Mouse (Mus musculus) CH12.LX (cell line): ENCODE data around the gene Cdca3. TPM values are rescaled to one million over a fixed set of nuclear protein-coding genes. Genes with fewer than 3 reads are reported as not detected.
A peak's percentile ranks its signal among the peaks of the same experiment; 100 is the strongest.

Experiments
- DNase-seq: peaks from one replicate; pipeline ENCODE4 v3.0.0-alpha.2; 2013; ENCODE audit errors: extremely low read depth
- H3K27ac ChIP-seq: 2 replicates; pipeline ENCODE4 v1.5.1; 2012; ENCODE audit warnings: low read depth, mild to moderate bottlenecking, control low read depth, moderate library complexity; ENCODE audit not compliant: insufficient read depth
- H3K27me3 ChIP-seq: replicated peaks from 2 replicates; pipeline ENCODE3; 2012; ENCODE audit warnings: inconsistent platforms
- H3K36me3 ChIP-seq, 2 experiments: replicated peaks in 1 of 2; 2 replicates each; pipeline versions ENCODE3 to v1.6.1; 2012; ENCODE audit warnings: inconsistent platforms in 1 of 2, low read length in 1 of 2, mild to moderate bottlenecking in 1 of 2, mixed read lengths in 1 of 2, moderate library complexity in 1 of 2; ENCODE audit not compliant: control insufficient read depth in 1 of 2, insufficient read depth in 1 of 2
- H3K4me1 ChIP-seq, 2 experiments: 2 replicates each; pipeline ENCODE4 v1.6.1; 2012; ENCODE audit warnings: inconsistent platforms in 1 of 2, moderate library complexity in 1 of 2; ENCODE audit not compliant: insufficient read depth in 2 of 2, control insufficient read depth in 1 of 2
- H3K4me2 ChIP-seq: 2 replicates; pipeline ENCODE4 v1.6.1; 2012; ENCODE audit warnings: low read depth, mild to moderate bottlenecking, control low read depth; ENCODE audit not compliant: poor library complexity, insufficient read depth, severe bottlenecking
- H3K4me3 ChIP-seq, 3 experiments: fragments of 150-350 bp in 1 of 3; sonication (generic) in 1 of 3; replicated peaks in 1 of 3; 2 replicates each; pipeline versions ENCODE3 to v1.5.1; 2011 to 2012; ENCODE audit warnings: low read depth in 2 of 3, low read length in 2 of 3, mild to moderate bottlenecking in 2 of 3, moderate library complexity in 2 of 3, control low read depth in 1 of 3, improper control_type of control experiment in 1 of 3, inconsistent platforms in 1 of 3, mixed read lengths in 1 of 3; ENCODE audit not compliant: poor library complexity in 1 of 3
- H3K79me2 ChIP-seq: replicated peaks from 2 replicates; pipeline ENCODE4 v1.6.1; 2012; ENCODE audit warnings: mild to moderate bottlenecking, moderate library complexity; ENCODE audit not compliant: control insufficient read depth, poor library complexity, insufficient read depth, severe bottlenecking; ENCODE audit errors: extremely low read depth
- H3K9ac ChIP-seq: 2 replicates; pipeline ENCODE4 v1.6.1; 2012; ENCODE audit warnings: low read depth, mild to moderate bottlenecking, control low read depth, moderate library complexity; ENCODE audit not compliant: insufficient read depth
- H3K9me3 ChIP-seq: replicated peaks from 2 replicates; pipeline ENCODE3; 2012; ENCODE audit warnings: low read length, inconsistent platforms, mixed read lengths
- BHLHE40 ChIP-seq: IDR thresholded peaks from 2 replicates; pipeline ENCODE4 v1.6.1; 2011; ENCODE audit warnings: mild to moderate bottlenecking, low read depth, low read length, improper control_type of control experiment
- CHD1 ChIP-seq: IDR thresholded peaks from 2 replicates; pipeline ENCODE4 v1.6.1; 2012; ENCODE audit warnings: low read depth, low read length, improper control_type of control experiment, inconsistent platforms
- CHD2 ChIP-seq: IDR thresholded peaks from 2 replicates; pipeline ENCODE4 v1.6.1; 2011; ENCODE audit warnings: low read length, improper control_type of control experiment
- CTCF ChIP-seq, 2 experiments: IDR thresholded peaks in 1 of 2; conservative IDR thresholded peaks in 1 of 2; 2 replicates each; pipeline ENCODE4 v1.5.1; 2011 to 2012; ENCODE audit warnings: low read depth in 2 of 2, low read length in 2 of 2, improper control_type of control experiment in 1 of 2, inconsistent platforms in 1 of 2, mild to moderate bottlenecking in 1 of 2, moderate library complexity in 1 of 2
- E2F4 ChIP-seq: IDR thresholded peaks from 2 replicates; pipeline ENCODE4 v1.6.1; 2011; ENCODE audit warnings: low read depth, low read length, improper control_type of control experiment; ENCODE audit not compliant: insufficient replicate concordance
- ELF1 ChIP-seq: IDR thresholded peaks from 2 replicates; pipeline ENCODE4 v1.6.1; 2014; ENCODE audit warnings: low read depth, mild to moderate bottlenecking, inconsistent platforms, low read length, improper control_type of control experiment
- EP300 ChIP-seq: IDR thresholded peaks from 2 replicates; pipeline ENCODE4 v1.6.1; 2011; ENCODE audit warnings: low read length, improper control_type of control experiment
- ETS1 ChIP-seq: conservative IDR thresholded peaks from 2 replicates; pipeline ENCODE4 v1.6.1; 2012; ENCODE audit warnings: low read depth, mild to moderate bottlenecking, inconsistent platforms, low read length, improper control_type of control experiment, moderate library complexity
- GABPA ChIP-seq: IDR thresholded peaks from 2 replicates; pipeline ENCODE4 v1.6.1; 2012; ENCODE audit warnings: low read depth, low read length, improper control_type of control experiment, inconsistent platforms; ENCODE audit not compliant: insufficient replicate concordance
- HCFC1 ChIP-seq: IDR thresholded peaks from 2 replicates; pipeline ENCODE4 v1.6.1; 2012; ENCODE audit warnings: low read depth, mild to moderate bottlenecking, inconsistent platforms, low read length, improper control_type of control experiment
- IRF4 ChIP-seq: IDR thresholded peaks from 2 replicates; pipeline ENCODE4 v1.6.1; 2014; ENCODE audit warnings: low read depth, mild to moderate bottlenecking, inconsistent platforms, low read length, improper control_type of control experiment
- JUN ChIP-seq: IDR thresholded peaks from 2 replicates; pipeline ENCODE4 v1.6.1; 2011; ENCODE audit warnings: low read depth, mild to moderate bottlenecking, low read length, improper control_type of control experiment, moderate library complexity; ENCODE audit not compliant: insufficient read depth
- JUND ChIP-seq: conservative IDR thresholded peaks from 2 replicates; pipeline ENCODE4 v1.6.1; 2011; ENCODE audit warnings: low read depth, low read length, improper control_type of control experiment
- KAT2A ChIP-seq: IDR thresholded peaks from 2 replicates; pipeline ENCODE4 v1.6.1; 2012; ENCODE audit warnings: low read length, improper control_type of control experiment, inconsistent platforms; ENCODE audit not compliant: insufficient replicate concordance
- MAFK ChIP-seq: IDR thresholded peaks from 2 replicates; pipeline ENCODE4 v1.6.1; 2011; ENCODE audit warnings: low read length, improper control_type of control experiment; ENCODE audit not compliant: insufficient replicate concordance
- MAX ChIP-seq: IDR thresholded peaks from 2 replicates; pipeline ENCODE4 v1.6.1; 2011; ENCODE audit warnings: low read length, improper control_type of control experiment
- MAZ ChIP-seq: IDR thresholded peaks from 2 replicates; pipeline ENCODE4 v1.6.1; 2012; ENCODE audit warnings: low read depth, mild to moderate bottlenecking, inconsistent platforms, low read length, improper control_type of control experiment, moderate library complexity
- MEF2A ChIP-seq: IDR thresholded peaks from 2 replicates; pipeline ENCODE4 v1.6.1; 2014; ENCODE audit warnings: low read depth, mild to moderate bottlenecking, inconsistent platforms, low read length, improper control_type of control experiment, borderline replicate concordance
- MXI1 ChIP-seq: IDR thresholded peaks from 2 replicates; pipeline ENCODE4 v1.6.1; 2011; ENCODE audit warnings: mild to moderate bottlenecking, low read depth, low read length, improper control_type of control experiment
- MYC ChIP-seq: IDR thresholded peaks from 2 replicates; pipeline ENCODE4 v1.6.1; 2011; ENCODE audit warnings: low read depth, mild to moderate bottlenecking, improper control_type of control experiment, low read length
- NELFE ChIP-seq: IDR thresholded peaks from 2 replicates; pipeline ENCODE4 v1.6.1; 2011; ENCODE audit warnings: low read depth, low read length, improper control_type of control experiment
- NRF1 ChIP-seq: IDR thresholded peaks from 2 replicates; pipeline ENCODE4 v1.6.1; 2014; ENCODE audit warnings: low read depth, mild to moderate bottlenecking, inconsistent platforms, low read length, improper control_type of control experiment, moderate library complexity
- PAX5 ChIP-seq: IDR thresholded peaks from 2 replicates; pipeline ENCODE4 v1.6.1; 2012; ENCODE audit warnings: low read length, inconsistent platforms, mixed read lengths
- POLR2A ChIP-seq: IDR thresholded peaks from 2 replicates; pipeline ENCODE4 v1.6.1; 2011; ENCODE audit warnings: low read depth, mild to moderate bottlenecking, improper control_type of control experiment, low read length
- POLR2AphosphoS2 ChIP-seq: IDR thresholded peaks from 2 replicates; pipeline ENCODE4 v1.6.1; 2011; ENCODE audit warnings: low read depth, low read length, improper control_type of control experiment
- RAD21 ChIP-seq: IDR thresholded peaks from 2 replicates; pipeline ENCODE4 v1.6.1; 2011; ENCODE audit warnings: low read depth, mild to moderate bottlenecking, low read length, improper control_type of control experiment, moderate library complexity
- RCOR1 ChIP-seq: conservative IDR thresholded peaks from 2 replicates; pipeline ENCODE4 v1.6.1; 2012; ENCODE audit warnings: low read depth, mild to moderate bottlenecking, inconsistent platforms, low read length, improper control_type of control experiment
- SIN3A ChIP-seq: IDR thresholded peaks from 2 replicates; pipeline ENCODE4 v1.6.1; 2012; ENCODE audit warnings: low read length, improper control_type of control experiment, inconsistent platforms
- SMC3 ChIP-seq: IDR thresholded peaks from 2 replicates; pipeline ENCODE4 v1.6.1; 2011; ENCODE audit warnings: low read depth, low read length, improper control_type of control experiment
- TBP ChIP-seq: conservative IDR thresholded peaks from 2 replicates; pipeline ENCODE4 v1.6.1; 2011; ENCODE audit warnings: low read depth, low read length, improper control_type of control experiment
- TCF12 ChIP-seq: IDR thresholded peaks from 2 replicates; pipeline ENCODE4 v1.6.1; 2014; ENCODE audit warnings: low read depth, mild to moderate bottlenecking, inconsistent platforms, low read length, improper control_type of control experiment
- UBTF ChIP-seq: IDR thresholded peaks from 2 replicates; pipeline ENCODE4 v1.6.1; 2012; ENCODE audit warnings: low read depth, mild to moderate bottlenecking, inconsistent platforms, low read length, improper control_type of control experiment, moderate library complexity
- USF1 ChIP-seq: IDR thresholded peaks from 2 replicates; pipeline ENCODE4 v1.6.1; 2014; ENCODE audit warnings: low read depth, mild to moderate bottlenecking, inconsistent platforms, low read length, improper control_type of control experiment
- USF2 ChIP-seq: conservative IDR thresholded peaks from 2 replicates; pipeline ENCODE4 v1.6.1; 2011; ENCODE audit warnings: low read depth, low read length, improper control_type of control experiment
- ZC3H11A ChIP-seq: IDR thresholded peaks from 2 replicates; pipeline ENCODE4 v1.6.1; 2012; ENCODE audit warnings: low read depth, mild to moderate bottlenecking, inconsistent platforms, low read length, improper control_type of control experiment
- ZKSCAN1 ChIP-seq: IDR thresholded peaks from 2 replicates; pipeline ENCODE4 v1.6.1; 2012; ENCODE audit warnings: low read depth, inconsistent platforms, low read length, improper control_type of control experiment, borderline replicate concordance
- ZMIZ1 ChIP-seq: IDR thresholded peaks from 2 replicates; pipeline ENCODE4 v1.6.1; 2012; ENCODE audit warnings: low read depth, mild to moderate bottlenecking, inconsistent platforms, low read length, improper control_type of control experiment
- ZNF384 ChIP-seq: IDR thresholded peaks from 2 replicates; pipeline ENCODE4 v1.6.1; 2012; ENCODE audit warnings: low read depth, low read length, improper control_type of control experiment, inconsistent platforms
- dilution Hi-C: fragments of 300-500 bp; cut with MboI; formaldehyde crosslinking; loops from 2 replicates; pipeline ENCODE4 v1.14.3; 2020; ENCODE audit warnings: low sequenced_read_pairs; ENCODE audit not compliant: extremely low pct_unique_long_range_greater_than_20kb, extremely low pct_ligation_motif_present
- in situ Hi-C: fragments of 300-500 bp; cut with MboI; formaldehyde crosslinking; loops from 3 replicates; pipeline ENCODE4 v1.14.3; 2019; ENCODE audit warnings: low sequenced_read_pairs, low pct_ligation_motif_present, low pct_unique_long_range_greater_than_20kb, mixed read lengths
- polyA plus RNA-seq: library from polyadenylated mRNA; unstranded; fragments of >175 nt; gene quantifications from 2 replicates; pipeline ENCODE4 v1.2.1, GENCODE M21; 2012; ENCODE audit warnings: low read depth; ENCODE audit not compliant: insufficient read length
- total RNA-seq, 2 experiments: library from RNA; depleted of rRNA; stranded (reverse); fragments of 300-350 nt in 1 of 2; fragments of >200 nt in 1 of 2; gene quantifications; 2 replicates each; pipeline ENCODE4 v1.2.3; 2012 to 2014

Gene Cdca3
- total and polyA plus RNA-seq, 3 experiments: 117 to 229 (median 224) TPM

GRCm38 (mm10) chr6:124847305-124847704 is 18.0 kb downstream of the Cdca3 start:
- in situ Hi-C loops: loop anchor here (10.0 kb wide), 1 partner anchor 87 kb away; the partner anchor contains the start of gene Mlf2
- H3K4me2 ChIP-seq: no peak overlapping the region
- DNase-seq: peak; percentile 89
- H3K9me3 ChIP-seq: no peaks in the 10 kb centered on the region
- no peaks in the 10 kb centered on the region for H3K36me3 ChIP-seq
- H3K4me3 ChIP-seq: no peak overlapping the region
- H3K27me3 ChIP-seq: peaks cover 24% of the 10 kb centered on the region
- H3K9ac ChIP-seq: no peak overlapping the region
- H3K27ac ChIP-seq: no peak overlapping the region
- H3K4me1 ChIP-seq: peaks cover 3 to 20% of the 10 kb centered on the region in 2 experiments; a peak in 3 of 4 replicates
- TF ChIP-seq NRF1: no peak
- TF ChIP-seq ZKSCAN1: no peak
- no peak for TF ChIP-seq IRF4
- TF ChIP-seq PAX5: no peak
- TF ChIP-seq NELFE: 0 out of 2 replicates have a peak, but pooled peaks have one; percentile 52
- TF ChIP-seq USF1: no peak
- no peak for TF ChIP-seq POLR2A
- peak; percentile 88 to 93 for TF ChIP-seq CTCF (conservative IDR thresholded peaks at IDR 0.05 in 1 of 2, IDR thresholded peaks at IDR 0.05 in 1 of 2; ENCODE audit: low read depth in 2 of 2, low read length in 2 of 2)
- TF ChIP-seq MEF2A: peak; percentile 23; the same call in 1 of the 2 replicates
- TF ChIP-seq MYC: no peak
- peak; percentile 14; the same call in 1 of the 2 replicates for TF ChIP-seq MAX
- no peak for TF ChIP-seq USF2
- TF ChIP-seq CHD1: no peak
- TF ChIP-seq UBTF: no peak
- TF ChIP-seq CHD2: no peak
- TF ChIP-seq MAZ: peak; percentile 58; the same call in 1 of the 2 replicates
- TF ChIP-seq ZC3H11A: no peak
- TF ChIP-seq ZMIZ1: no peak
- no peak for TF ChIP-seq TCF12
- TF ChIP-seq JUN: no peak
- TF ChIP-seq RAD21: peak; percentile 62
- peak; percentile 76 for TF ChIP-seq SMC3
- TF ChIP-seq GABPA: no peak
- no peak for TF ChIP-seq KAT2A
- no peak for TF ChIP-seq EP300
- TF ChIP-seq MAFK: no peak
- TF ChIP-seq BHLHE40: 0 out of 2 replicates have a peak, but pooled peaks have one; percentile 11
- no peak for TF ChIP-seq ETS1
- no peak for TF ChIP-seq MXI1
- no peak for TF ChIP-seq TBP
- no peak for TF ChIP-seq POLR2AphosphoS2
- peak; percentile 21; the same call in 1 of the 2 replicates for TF ChIP-seq HCFC1
- TF ChIP-seq E2F4: no peak
- peak; percentile 48; the same call in 1 of the 2 replicates for TF ChIP-seq SIN3A
- TF ChIP-seq ELF1: no peak
- no peak for TF ChIP-seq JUND
- TF ChIP-seq ZNF384: 0 out of 2 replicates have a peak, but pooled peaks have one; percentile 8
- no peak for TF ChIP-seq RCOR1
- TF ChIP-seq, all 38 proteins: peak for 11
- dilution Hi-C loops: no loop called here
- no peaks in the 10 kb centered on the region for H3K79me2 ChIP-seq
